Mouse (Mus musculus) kidney, adult 2 months (tissue): ENCODE measurements at regions not wholly inside any gene's neighbourhood (a gene's known extent, or its start where the extent isn't known, plus 50 kb on each side); places are given as distances from the start of the nearest gene placed in this dataset.

Experiments
- CTCF ChIP-seq: fragments of 200-500 bp; conservative IDR thresholded peaks from 2 replicates; pipeline ENCODE4 v1.5.1; 2011; ENCODE audit warnings: low read depth, mild to moderate bottlenecking, control low read depth, low read length, moderate library complexity, mixed read lengths; ENCODE audit not compliant: insufficient read depth, insufficient read length
- POLR2A ChIP-seq: fragments of 200-500 bp; IDR thresholded peaks from one replicate; pipeline ENCODE4 v1.6.1; 2011; ENCODE audit warnings: low read depth, low read length, control low read depth

GRCm38 (mm10) chr3:17596365-17596764 is 351.8 kb upstream of the Cypt12 start:
- TF ChIP-seq CTCF (no peak), POLR2A (no peak)
